Mouse (Mus musculus) liver (tissue): Measurements from ENCODE around the gene Mios.

Experiments
- DNase-seq: peaks from one replicate; pipeline ENCODE4 v3.0.0-alpha.2; 2020; ENCODE audit warnings: mixed read lengths

Mios gene

GRCm38 (mm10) chr6:8209047-8209865 lies at the start of gene Mios:
Gene Mios, plus strand, starts transcription at chr6:8209222.
- DNase-seq, result peak; percentile 93

GRCm38 (mm10) chr6:8160001-8160400 lies 49.0 kb upstream of the Mios start:
- no peak for DNase-seq

DNA sequence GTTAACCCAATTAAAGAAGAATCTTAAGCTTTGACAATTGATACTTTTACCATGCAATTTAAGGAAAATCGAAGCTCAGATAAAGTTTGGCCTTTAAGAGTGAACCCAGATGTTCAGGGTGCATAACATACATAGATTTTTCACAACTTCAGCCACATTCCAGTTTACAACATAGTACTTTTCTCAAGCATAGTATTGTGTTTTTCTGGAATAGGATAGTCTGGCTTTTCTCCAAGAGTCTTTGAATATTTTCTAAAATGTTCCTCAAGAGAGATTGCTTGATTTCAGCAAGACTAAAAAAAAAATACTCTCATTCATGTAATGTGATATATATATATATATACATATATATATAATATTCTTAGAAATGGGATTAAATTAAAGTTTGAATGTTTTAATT lies 44.3 kb upstream of the Mios start:
- no peak for DNase-seq

- DNase-seq, result no peak
Measured at GRCm38 (mm10) chr6:8172101-8172500, 36.9 kb upstream of the Mios start.

DNA sequence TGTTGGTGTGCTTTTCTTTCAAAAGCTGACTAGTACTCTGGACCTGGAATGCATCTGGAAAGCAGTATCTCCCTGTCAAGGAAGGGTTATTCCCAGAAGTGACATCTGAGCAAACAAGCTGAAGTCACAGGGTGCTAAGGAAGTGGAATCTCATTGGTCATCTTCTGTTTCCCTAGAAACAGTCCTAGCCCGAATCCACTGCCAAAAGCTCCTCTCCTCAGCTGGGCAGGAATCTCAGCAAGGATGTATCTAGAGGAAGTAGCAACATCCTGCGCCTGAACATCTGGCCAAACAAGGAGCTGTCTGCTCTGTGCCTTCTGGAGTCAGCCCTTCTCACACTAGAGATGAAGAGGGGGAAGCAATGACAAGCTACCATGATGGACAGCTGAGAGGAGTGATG lies 35.0 kb upstream of the Mios start:
- DNase-seq, result no peak

- DNase-seq, result no peak
Measured at GRCm38 (mm10) chr6:8175346-8175745, 33.7 kb upstream of the Mios start.

DNA sequence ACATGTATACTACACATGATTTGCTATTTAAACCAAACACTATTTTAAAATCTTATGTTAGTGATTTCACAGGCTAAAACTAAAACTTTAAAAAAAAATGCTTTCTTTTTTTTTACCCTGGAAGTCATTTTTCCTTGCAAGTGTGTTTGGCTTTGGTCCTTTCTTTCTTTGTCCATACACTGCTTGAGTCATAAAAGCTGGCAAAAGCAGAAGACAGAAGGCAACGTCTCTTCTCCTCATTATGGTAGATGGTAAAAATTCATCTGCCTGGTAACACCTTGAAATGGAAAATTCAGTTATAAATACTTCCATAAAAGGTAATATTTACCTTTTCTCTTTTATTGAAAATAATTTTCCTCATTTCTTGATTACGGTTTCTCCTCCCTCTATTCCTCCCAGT lies 32.9 kb upstream of the Mios start:
- DNase-seq, result no peak

GRCm38 (mm10) chr6:8178397-8178941 lies 30.6 kb upstream of the Mios start:
- DNase-seq, result no peak

- no peak for DNase-seq
Measured at GRCm38 (mm10) chr6:8188599-8189233, 20.3 kb upstream of the Mios start.

GRCm38 (mm10) chr6:8189917-8190316 lies 19.1 kb upstream of the Mios start:
- no peak for DNase-seq

DNA sequence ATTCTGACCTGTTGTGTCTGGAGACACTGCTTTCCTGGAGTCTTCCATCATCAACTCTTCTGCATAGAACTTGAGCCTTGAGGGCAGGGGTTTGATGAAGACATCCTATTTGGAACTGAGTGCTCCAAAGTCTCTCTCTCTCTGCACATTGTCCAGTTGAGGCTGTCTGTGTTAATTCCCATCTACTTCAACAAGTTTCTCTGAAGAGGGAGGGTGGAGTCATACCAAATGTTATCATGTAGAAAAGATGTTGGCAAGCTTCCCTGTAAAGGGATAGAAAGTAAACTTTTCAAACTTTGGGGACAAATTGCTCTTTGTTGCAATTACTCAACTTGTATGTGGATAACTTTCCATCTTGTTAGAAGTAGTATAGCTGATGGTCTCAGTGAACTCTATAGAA lies 16.5 kb upstream of the Mios start, which contains the start of gene Col28a1:
Gene Col28a1 (minus strand): TSS at position 101 of the 400 bp plus-strand sequence.
- DNase-seq, result no peak

DNA sequence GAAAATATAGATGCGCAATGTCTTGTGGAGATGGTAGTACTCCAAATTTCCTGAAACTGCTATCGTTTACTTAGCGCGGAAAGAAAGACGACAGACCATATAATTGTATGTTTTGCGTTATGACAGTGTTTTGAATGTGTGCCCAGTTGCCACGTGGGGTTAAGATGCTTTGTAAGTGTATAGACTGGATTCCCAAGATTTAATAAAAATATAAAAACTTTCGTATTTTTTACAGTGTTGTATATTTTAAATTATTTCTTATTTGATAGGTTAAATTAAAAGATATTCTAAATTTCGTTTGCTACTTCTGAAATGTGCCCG lies 804 bp downstream of the Mios start:
- DNase-seq, result no peak

GRCm38 (mm10) chr6:8210661-8211060 lies 1.6 kb downstream of the Mios start:
- DNase-seq, result peak; percentile 17

DNA sequence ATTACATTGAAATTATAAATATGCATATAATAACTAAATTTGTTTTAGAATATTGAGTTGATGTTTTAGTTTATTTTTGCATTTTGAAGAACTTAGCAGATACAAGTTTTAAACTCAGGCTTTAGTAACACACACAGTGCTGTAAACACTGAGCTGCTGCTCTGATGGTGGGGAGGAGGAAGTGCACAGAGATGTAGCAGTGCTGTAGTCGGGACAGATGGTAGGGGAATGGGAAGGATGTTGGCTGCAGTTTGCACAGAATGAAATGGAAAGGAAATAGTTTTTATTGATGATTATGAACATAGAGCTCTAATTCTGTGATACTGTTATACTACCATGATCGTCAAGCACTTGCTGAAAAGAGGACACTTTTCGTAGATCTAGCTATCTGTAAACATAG lies 18.0 kb downstream of the Mios start:
- DNase-seq, result no peak

DNA sequence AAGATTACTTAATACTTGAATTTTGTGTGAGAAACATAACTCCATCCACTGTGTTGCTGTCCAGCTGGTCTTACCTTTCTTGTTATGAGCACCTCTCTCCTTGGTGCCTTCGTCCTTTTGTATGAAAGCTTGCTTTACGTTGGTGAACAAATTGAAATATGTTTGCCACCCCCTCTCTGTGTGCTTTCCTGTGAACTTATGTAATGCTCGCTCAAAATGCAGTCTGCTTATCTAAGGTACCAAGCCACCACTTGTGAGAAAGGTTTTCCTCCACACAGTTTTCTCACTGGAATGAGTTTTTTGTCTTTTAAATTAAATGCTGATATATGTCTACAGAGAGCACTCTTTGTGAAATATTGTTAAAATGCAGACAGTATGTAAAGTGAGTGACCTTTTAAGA lies 19.6 kb downstream of the Mios start:
- no peak for DNase-seq

GRCm38 (mm10) chr6:8258316-8258715 lies 49.3 kb downstream of the Mios start:
- no peak for DNase-seq

DNA sequence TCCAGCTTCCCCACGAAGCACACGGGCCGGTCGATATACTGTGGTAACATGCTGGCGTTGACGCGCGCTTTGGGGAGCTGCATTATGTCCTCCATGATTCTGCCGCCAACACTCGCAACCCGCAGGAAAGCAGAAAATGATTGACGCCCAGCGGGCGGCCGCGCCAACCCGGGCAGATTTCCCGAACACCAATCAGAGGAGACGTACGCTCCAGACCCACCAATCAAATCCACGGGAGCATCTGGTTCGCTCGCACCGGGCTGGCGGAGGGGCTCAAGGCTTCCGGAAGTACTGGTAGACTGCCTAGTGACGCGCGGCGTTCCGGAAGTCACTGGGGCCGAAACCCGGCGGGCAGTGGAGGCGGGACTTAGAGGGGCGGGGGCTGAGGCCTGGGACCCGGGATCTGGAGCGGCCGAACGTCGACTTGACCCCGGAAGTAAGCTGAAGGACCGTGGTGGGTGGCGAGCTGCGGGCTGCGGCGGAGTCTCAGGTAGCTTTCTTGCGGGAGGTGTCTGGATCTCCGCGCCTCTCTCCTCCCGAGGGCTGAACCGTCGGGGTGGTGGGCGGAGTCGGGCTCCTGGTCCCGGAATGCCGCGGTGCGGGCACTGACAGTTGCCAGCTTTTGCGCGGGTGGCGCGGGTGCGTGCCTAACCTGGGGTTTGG lies 50.1 kb downstream of the Mios start, which contains the start of the genes Rpa3, Umad1 and Gm45062:
Gene Rpa3 (minus strand): TSS at position 170 of the 663 bp plus-strand sequence.
Gene Umad1 (plus strand): TSS at position 285 of the 663 bp plus-strand sequence.
Gene Gm45062 (plus strand): TSS at position 447 of the 663 bp plus-strand sequence.
- DNase-seq, result peak; percentile 97

GRCm38 (mm10) chr6:8259667-8260044 lies 50.6 kb downstream of the Mios start:
- no peak for DNase-seq

- DNase-seq, result no peak
Measured at GRCm38 (mm10) chr6:8271047-8271446, 62.0 kb downstream of the Mios start.

DNA sequence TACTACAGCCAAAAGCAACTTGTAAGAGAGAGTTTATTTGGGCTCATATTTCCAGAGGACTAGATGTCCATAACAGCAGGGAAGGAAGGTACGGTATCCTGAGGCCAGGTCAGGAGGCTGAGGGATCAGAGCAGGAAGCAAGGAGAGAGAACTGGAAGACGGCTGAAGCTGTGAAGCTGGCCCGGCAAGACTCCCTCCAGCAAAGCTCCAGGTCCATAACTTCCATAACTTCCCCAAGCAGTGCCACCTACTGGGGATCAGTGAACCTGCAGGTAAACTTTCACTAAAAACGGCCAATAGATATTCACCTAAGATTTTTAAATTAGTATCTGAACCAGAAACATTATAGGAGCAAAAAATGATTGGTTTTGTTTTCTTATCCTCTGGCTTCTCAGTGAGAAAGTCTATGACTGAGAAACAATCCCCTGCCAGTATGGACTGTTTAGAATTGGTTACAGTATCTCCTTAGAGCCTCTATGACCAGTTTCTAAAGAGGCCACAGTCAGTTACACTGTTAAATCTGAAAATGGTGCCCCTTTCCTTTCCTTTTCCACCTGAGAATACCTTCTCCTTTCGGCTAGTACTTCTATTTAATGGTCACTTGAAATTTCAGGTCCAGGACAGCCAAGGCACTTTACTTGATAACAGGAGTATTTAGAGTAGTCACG lies 65.5 kb downstream of the Mios start:
- peak; percentile 65 for DNase-seq

GRCm38 (mm10) chr6:8275098-8275497 lies 66.1 kb downstream of the Mios start:
- DNase-seq, result peak; percentile 38

DNA sequence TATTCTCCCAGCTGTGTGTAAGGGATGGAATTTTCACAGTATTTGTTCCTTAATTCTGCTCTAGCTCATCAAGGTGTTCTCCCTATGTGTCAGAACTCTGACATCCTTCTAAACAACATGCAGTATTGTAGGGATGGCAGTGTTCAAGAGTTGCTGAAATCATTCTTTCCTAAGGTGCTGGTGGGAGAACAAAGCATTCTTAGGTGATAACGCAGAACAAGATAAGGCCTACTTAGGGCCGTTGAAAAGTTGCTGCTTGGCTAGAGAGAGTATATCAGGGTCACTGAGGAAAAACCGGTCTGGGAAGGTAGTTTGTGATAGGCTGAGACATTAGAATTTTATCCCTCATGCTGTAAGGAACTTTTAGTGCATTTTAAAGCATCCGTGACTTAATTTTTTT lies 67.4 kb downstream of the Mios start:
- no peak for DNase-seq
